Mouse (Mus musculus) c-Kit-positive CD71-positive TER-119-positive erythroid progenitor cells, embryonic 14.5 days (primary cell): ENCODE data around the gene Poc1a.
A peak's percentile ranks its signal among the peaks of the same experiment; 100 is the strongest.

Experiments
- DNase-seq: peaks from one replicate; pipeline ENCODE4 v3.0.0-alpha.2; 2013; ENCODE audit warnings: low spot score

Poc1a gene

GRCm38 (mm10) chr9:106368112-106368717 lies 87.4 kb downstream of the Poc1a start, which contains the start of gene Dusp7:
Gene Dusp7, plus strand, starts transcription at chr9:106368632.
- peak; percentile 49 for DNase-seq

- DNase-seq, result peak; percentile 30
Measured at GRCm38 (mm10) chr9:106368831-106369501, 88.1 kb downstream of the Poc1a start.

GRCm38 (mm10) chr9:106369801-106370485 lies 89.1 kb downstream of the Poc1a start:
- no peak for DNase-seq

- no peak for DNase-seq
Measured at GRCm38 (mm10) chr9:106370620-106371383, 89.9 kb downstream of the Poc1a start.

GRCm38 (mm10) chr9:106371384-106371671 lies 90.5 kb downstream of the Poc1a start:
- no peak for DNase-seq

GRCm38 (mm10) chr9:106371776-106372175 lies 90.9 kb downstream of the Poc1a start:
- DNase-seq, result no peak

- no peak for DNase-seq
Measured at GRCm38 (mm10) chr9:106372431-106373412, 91.9 kb downstream of the Poc1a start.

GRCm38 (mm10) chr9:106373973-106374372 lies 93.1 kb downstream of the Poc1a start:
- DNase-seq, result no peak

- DNase-seq, result no peak
Measured at GRCm38 (mm10) chr9:106377247-106377646, 96.4 kb downstream of the Poc1a start.

GRCm38 (mm10) chr9:106378045-106378444 lies 97.2 kb downstream of the Poc1a start:
- DNase-seq, result no peak

GRCm38 (mm10) chr9:106378753-106379152 lies 97.9 kb downstream of the Poc1a start:
- no peak for DNase-seq

- DNase-seq, result no peak
Measured at GRCm38 (mm10) chr9:106386181-106386864, 105.5 kb downstream of the Poc1a start.

GRCm38 (mm10) chr9:106392828-106393527 lies 112.1 kb downstream of the Poc1a start:
- DNase-seq, result no peak

GRCm38 (mm10) chr9:106393548-106393947 lies 112.7 kb downstream of the Poc1a start:
- DNase-seq, result no peak

- no peak for DNase-seq
Measured at GRCm38 (mm10) chr9:106394649-106395602, 114.1 kb downstream of the Poc1a start.

- DNase-seq, result peak; percentile 27
Measured at GRCm38 (mm10) chr9:106397733-106398132, 116.9 kb downstream of the Poc1a start.

GRCm38 (mm10) chr9:106398667-106399311 lies 117.9 kb downstream of the Poc1a start:
- peak; percentile 81 for DNase-seq

- DNase-seq, result no peak
Measured at GRCm38 (mm10) chr9:106399808-106400207, 118.9 kb downstream of the Poc1a start.
